Mouse (Mus musculus) gastrocnemius, postnatal 14 days (tissue): ENCODE data around the gene Zfp626. TPM values are rescaled to one million over a fixed set of nuclear protein-coding genes. Genes with fewer than 3 reads are reported as not detected.
A peak's percentile ranks its signal among the peaks of the same experiment; 100 is the strongest.
"Not testable (repeated sequence)": the region's sequence is repeated elsewhere in the genome, so short reads cannot be mapped to it uniquely, and the experiment has no call there.

Source experiments
- DNase-seq: peaks from one replicate; pipeline ENCODE4 v3.0.0; 2021; ENCODE audit warnings: mixed read lengths
- intact Hi-C: fragments of 180-260 bp; cut with DNase I; formaldehyde crosslinking; loops from one replicate; pipeline ENCODE4 v1.15.1; 2025; ENCODE audit warnings: low total_unique reads
- long read RNA-seq, 2 experiments: library from polyadenylated mRNA; stranded (forward); transcript quantifications; one replicate each; pipeline ENCODE4 v2.0.0; 2021
- total RNA-seq, 2 experiments: library from RNA; stranded (reverse); gene quantifications; 2 replicates each; pipeline ENCODE4 v1.2.3; 2021

The Zfp626 gene
- 1 to 10 TPM; 3.0 TPM for total RNA-seq
- long read RNA-seq, experiment 1, partial matches to known transcripts, result 0 of 1 reads
- long read RNA-seq, experiment 1, other reads (novel, unspliced or antisense), result 1 of 1 reads
- long read RNA-seq, experiment 2, result 0 reads

- intact Hi-C loops, DNase-seq: not testable (repeated sequence)
These were observed at the start of gene Zfp626 for GRCm38 (mm10) chr7:27806896-27807295. Gene Zfp626, plus strand, starts transcription at chr7:27807196.

GRCm38 (mm10) chr7:27765176-27765886 lies 41.7 kb upstream of the Zfp626 start:
- DNase-seq, result no peak
- intact Hi-C loops, result no loop called here

DNA sequence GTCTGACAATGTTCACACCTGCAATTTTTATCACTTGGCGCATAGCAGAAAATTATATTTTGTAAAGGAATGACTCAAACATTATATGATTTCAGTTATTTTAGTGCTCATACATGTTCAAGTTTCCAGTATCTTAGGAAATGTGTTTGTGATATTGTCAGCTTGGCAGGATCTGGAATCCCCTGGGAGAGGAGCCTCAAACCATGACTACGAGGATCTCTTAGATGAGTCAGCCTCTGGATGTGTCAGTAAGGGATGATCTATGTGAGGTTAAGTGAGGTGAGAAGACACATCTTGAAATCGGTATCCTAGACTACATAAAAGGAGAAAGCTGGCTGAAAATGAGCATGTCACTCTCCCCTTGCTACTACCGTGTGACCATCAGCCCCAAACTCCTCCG lies 17.7 kb upstream of the Zfp626 start:
- peak; percentile 10 for DNase-seq
- intact Hi-C loops, result no loop called here

- DNase-seq, intact Hi-C loops: not testable (repeated sequence)
These were observed 13.1 kb upstream of the Zfp626 start for GRCm38 (mm10) chr7:27793865-27794264.

GRCm38 (mm10) chr7:27794566-27794965 lies 12.4 kb upstream of the Zfp626 start:
- DNase-seq, result no peak
- intact Hi-C loops, result no loop called here

DNA sequence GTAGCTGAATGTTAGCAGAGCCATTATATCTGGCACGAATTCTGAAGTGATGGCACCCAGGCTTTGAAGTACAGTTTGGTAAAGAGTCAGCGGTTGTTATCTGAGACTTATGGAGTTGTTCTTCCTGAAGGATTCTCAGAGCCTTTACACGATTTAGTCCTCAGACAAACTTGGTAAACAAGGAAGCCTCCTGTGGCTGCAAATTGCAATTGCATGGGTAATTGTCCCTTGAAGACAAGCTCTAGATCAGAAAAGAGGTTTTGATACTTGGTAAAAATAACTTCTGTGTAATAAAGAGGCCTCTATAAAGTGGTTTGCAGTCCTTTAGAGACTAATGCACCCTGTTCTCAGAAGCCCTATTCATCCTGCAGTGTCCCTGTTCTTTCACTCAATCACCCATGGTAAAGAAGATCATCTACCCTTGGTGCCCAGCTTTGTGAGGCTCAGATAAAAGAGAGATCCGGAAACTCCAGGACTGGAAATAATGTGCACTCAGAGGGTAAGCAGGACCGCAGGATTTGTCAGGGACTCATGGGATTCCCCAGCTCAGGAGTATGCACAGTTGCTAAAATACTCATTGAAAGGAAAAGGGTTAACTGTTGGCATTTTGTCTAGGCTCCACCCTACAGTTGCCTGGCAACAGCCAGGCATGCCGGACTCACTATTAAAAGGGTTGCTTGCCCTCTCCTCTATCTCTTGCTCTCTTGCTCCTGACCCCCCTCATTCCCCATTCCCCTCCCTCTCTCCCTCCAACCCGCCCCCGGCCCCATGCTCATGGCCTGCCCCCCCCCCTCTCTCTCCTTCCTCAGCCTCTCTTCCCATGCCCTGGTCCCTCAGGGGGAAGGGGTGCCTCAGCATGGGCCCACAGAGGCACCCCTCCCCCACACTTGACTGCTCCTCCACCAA lies 8.8 kb upstream of the Zfp626 start:
- no peak for DNase-seq
- intact Hi-C loops, result no loop called here

DNA sequence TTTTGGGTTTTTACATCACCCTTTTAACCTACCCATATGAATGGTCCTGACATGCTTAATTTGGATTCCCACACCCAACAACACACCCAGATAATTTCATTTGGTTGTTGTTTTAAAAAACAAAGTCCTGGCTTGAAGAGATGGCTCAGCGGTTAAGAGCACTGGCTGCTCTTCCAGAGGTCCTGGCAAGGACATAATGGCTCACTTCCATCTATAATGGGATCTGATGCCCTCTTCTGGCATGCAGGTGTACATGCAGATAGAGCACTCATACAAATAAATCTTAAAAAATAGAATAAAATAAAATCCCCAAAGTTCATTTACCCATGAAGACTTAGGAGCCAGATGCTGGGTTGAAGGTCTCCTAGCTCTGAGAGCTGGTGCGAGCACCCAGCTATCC lies 5.9 kb upstream of the Zfp626 start:
- no peak for DNase-seq
- intact Hi-C loops, result no loop called here

GRCm38 (mm10) chr7:27802986-27803385 lies 4.0 kb upstream of the Zfp626 start:
- no peak for DNase-seq
- intact Hi-C loops, result no loop called here

DNA sequence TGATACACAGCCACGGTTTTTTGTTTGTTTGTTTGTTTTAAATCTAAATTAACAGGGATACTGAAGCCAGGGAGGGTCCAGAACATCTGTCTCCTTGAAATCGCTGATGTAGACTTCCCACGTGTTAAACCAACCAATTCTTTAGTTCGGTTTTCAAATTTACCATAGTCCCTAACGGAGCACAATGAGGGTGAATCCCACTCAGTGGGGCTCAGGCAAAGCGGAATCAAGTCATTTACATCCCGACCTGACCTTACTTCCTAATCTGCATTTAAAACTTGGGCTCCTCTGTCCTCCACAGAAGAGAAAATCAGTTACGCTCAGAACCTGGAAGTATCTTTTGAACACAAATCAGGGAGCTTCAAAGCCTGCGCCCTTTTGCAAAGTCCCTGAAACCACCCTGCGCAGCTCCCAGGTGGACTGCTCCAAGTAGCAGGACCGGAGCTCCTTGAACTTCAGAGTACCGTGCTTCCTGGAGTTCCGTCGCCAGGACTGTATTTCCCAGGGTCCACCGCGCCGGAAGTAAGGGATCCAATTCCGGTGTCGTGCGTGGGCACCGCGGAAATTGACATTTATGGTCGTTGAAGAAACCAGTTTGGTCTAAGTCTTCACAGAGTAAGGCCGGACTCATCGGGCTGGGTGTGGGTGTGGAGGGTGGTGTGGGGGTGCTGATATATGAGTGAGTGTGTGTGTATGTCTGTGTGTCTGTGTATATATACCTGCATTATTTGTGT lies 2.5 kb upstream of the Zfp626 start:
- intact Hi-C loops, result no loop called here
- peak; percentile 80 for DNase-seq

DNA sequence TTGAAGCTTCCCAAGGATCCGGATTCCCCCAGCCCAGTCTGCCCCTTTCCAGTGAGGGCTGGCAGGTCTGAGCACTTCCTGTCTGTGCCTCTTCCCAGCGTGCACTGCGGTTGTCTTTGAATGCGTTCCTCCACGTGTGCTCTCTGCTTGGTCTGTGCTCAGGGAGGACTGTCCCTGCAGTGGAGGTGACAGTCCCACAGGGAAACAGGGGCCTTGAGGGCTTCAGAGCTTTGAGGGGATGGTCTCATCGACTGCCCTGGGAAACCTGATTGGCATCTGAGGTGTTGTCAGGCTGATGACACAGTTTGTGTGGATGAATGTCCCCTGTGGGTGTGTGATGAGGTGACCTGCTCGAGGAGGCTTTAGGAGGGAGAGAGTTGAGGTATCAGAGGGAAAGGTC lies 309 bp downstream of the Zfp626 start:
- intact Hi-C loops, DNase-seq: not testable (repeated sequence)

DNA sequence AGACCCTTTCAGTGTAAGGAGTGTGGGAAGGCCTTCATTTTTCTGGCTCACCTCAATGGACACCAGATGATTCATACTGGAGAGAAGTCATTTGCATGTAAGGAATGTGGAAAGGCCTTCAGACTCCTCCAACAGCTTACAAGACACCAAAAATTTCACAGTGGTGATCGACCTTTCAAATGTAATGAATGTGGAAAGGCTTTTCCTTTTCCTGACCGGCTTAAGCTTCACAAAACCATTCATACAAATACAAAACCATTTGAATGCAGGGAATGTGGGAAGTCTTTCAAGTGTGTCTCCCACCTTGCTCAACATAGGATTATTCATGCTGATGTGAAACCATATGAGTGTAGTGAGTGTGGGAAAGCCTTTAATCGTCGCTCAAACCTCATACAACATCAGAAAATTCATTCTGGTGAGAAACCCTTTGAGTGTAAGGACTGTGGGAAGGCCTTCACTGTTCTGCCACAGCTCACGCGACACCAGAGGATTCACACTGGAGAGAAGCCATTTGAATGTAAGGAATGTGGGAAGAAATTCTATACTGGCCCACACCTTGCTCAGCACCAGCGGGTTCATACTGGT lies 11.6 kb downstream of the Zfp626 start:
- intact Hi-C loops, result no loop called here
- DNase-seq, result no peak

GRCm38 (mm10) chr7:27822611-27823010 lies 15.6 kb downstream of the Zfp626 start:
- DNase-seq, result no peak
- intact Hi-C loops, result no loop called here

DNA sequence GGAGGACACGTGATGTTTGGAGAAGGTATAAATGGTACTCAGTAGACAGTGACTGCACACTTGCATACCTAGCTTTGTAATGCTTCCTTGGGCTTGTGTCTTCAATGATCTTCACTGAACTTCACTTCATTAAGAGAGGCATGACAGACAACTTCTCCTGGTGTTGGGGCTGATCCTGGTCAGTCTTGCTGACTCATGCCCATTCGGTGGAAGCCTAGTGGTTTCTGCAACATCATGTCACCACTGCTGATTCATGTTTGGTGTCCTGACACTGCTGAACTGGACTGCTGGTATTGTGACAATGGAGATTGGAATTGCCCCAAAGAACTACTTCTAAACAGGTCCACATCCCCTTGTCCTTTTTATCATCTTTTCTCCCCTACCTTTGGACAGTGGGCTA lies 27.1 kb downstream of the Zfp626 start:
- intact Hi-C loops, result no loop called here
- DNase-seq, result no peak

- DNase-seq, result no peak
- intact Hi-C loops, result no loop called here
These were observed 30.9 kb downstream of the Zfp626 start for GRCm38 (mm10) chr7:27837896-27838295.

DNA sequence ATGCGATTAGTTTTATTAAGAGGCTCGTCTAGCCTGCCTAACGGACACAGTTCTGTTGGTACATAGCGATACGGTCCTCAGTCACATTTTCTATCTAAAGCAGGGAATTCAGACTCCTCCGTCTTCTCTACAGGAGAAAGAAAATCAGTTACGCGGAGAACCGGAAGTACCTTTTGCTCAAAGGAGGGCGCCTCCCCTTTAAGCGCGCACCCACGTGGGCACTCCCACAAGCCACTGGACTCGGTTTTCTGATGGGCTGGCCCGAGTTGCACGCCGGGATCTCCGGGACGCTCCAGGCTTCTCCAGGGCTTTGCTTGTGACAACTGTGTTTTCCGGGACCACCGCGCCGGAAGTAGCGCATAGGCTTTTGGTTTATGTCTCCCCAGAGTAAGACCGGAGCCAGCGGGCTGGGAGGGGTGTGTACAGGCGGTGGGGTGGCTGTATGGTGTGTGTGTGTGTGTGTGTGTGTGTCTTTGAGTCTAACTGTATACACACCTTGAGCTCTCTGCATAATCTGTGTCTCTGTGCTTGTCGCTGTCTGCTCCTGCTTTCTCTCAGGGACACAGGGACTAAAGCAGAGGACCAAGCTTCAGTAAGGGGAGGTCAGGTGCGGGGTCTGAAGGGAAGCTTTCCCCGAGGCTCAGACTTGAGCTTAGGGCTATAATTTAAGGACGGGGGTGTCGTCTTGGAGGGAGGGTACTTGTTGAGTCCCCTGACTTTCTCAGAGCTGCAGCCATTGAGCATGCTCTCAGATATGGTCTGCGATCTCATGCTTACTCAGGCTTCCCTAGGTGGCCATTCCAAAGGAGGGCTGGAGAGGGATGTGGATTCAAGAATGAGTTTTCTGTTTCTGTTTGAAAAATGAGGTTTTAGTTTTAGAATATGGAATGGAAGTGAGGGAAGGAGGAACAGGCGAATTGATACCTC lies 31.6 kb downstream of the Zfp626 start, which contains the start of gene Zfp59:
TSS of gene Zfp59 (plus strand) at position 285 of the 927 bp plus-strand sequence.
- intact Hi-C loops, result no loop called here
- peak; percentile 89 for DNase-seq

GRCm38 (mm10) chr7:27839596-27839995 lies 32.6 kb downstream of the Zfp626 start:
- no peak for DNase-seq
- intact Hi-C loops, result no loop called here

GRCm38 (mm10) chr7:27840104-27840503 lies 33.1 kb downstream of the Zfp626 start:
- no peak for DNase-seq
- intact Hi-C loops, result no loop called here

DNA sequence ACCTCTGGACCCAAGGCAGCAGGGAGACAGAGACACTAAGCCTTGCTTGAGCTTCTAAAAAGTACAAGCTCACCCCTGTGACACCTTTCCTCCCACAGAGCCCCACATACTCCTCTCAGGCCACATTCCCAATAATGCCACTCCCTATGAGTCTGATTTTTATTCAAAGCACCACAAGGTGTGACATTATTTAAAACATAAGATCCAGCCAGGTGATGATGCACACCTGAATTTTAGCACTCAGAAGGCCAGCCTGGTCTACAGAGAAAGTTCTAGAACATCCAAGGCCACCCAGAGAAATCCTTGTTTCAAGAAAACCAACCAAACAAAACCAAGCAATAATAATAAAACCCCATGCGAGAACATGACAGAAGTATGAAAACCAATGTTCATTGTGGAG lies 50.2 kb downstream of the Zfp626 start, which contains the start of gene Zfp607a:
TSS of gene Zfp607a (plus strand) at position 301 of the 400 bp plus-strand sequence.
- intact Hi-C loops, result no loop called here
- DNase-seq, result no peak
